In genomic region chr4:115056371-115056920, GRCm38 (mm10) we compare ENCODE assay signal across 8 mouse cellular contexts. TPM values are rescaled to one million over a fixed set of nuclear protein-coding genes. Genes with fewer than 3 reads are reported as not detected.
A peak's percentile ranks its signal among the peaks of the same experiment; 100 is the strongest.
DNase-seq lines count a peak whose midpoint lies in the region; ATAC-seq and TF ChIP-seq lines count a peak whose summit lies in the region.

Gene Tal1, plus strand, starts transcription at chr4:115056426.

- peaks cover 33% of the 10 kb centered on the region; the same call in 1 of the 2 replicates for H3K79me2 ChIP-seq in macrophage (ENCODE audit: inconsistent target)

- WGBS in intestine, embryonic 16.5 days = under 1% methylated on average over 60 of the region's 60 CpGs
- WGBS in macrophage (ENCODE audit: missing documents) = 4% methylated on average over 58 of the region's 60 CpGs

- no peaks in the 10 kb centered on the region for H3K36me3 ChIP-seq in intestine, embryonic 16.5 days (ENCODE audit: control insufficient read depth, insufficient read depth, low read length)
- no peaks in the 10 kb centered on the region for H3K36me3 ChIP-seq in macrophage (ENCODE audit: inconsistent target)

- TF ChIP-seq POLR2A in brain, embryonic 14.5 days (IDR thresholded peaks at IDR 0.05; ENCODE audit: borderline replicate concordance, extremely low read depth, insufficient read depth, insufficient read length, poor library complexity, severe bottlenecking) = no peak

- ATAC-seq in intestine, embryonic 16.5 days = peak; percentile 67

- no peak for TF ChIP-seq CTCF in brain, embryonic 14.5 days (IDR thresholded peaks at IDR 0.05; ENCODE audit: borderline replicate concordance, extremely low read depth, insufficient read depth, insufficient read length)

- no peaks in the 10 kb centered on the region for H3K9me3 ChIP-seq in intestine, embryonic 16.5 days (ENCODE audit: control insufficient read depth, low read length)

- H3K27me3 ChIP-seq in intestine, embryonic 16.5 days (replicated peaks; ENCODE audit: control insufficient read depth, insufficient read depth, low read length) = peaks cover 85% of the 10 kb centered on the region

- peak within 1 kb of the TSS; percentile 24; the same call in 1 of the 2 replicates for H3K27ac ChIP-seq in intestine, embryonic 16.5 days (ENCODE audit: low read length)
- H3K27ac ChIP-seq in macrophage = peak within 1 kb of the TSS; percentile 81

- H3K9ac ChIP-seq in intestine, embryonic 16.5 days (ENCODE audit: low read depth, low read length) = peak within 1 kb of the TSS; percentile 54

- peak within 1 kb of the TSS; percentile 39 for H3K4me3 ChIP-seq in intestine, embryonic 16.5 days (ENCODE audit: low read length)
- peak within 1 kb of the TSS; percentile 70 for H3K4me3 ChIP-seq in macrophage (ENCODE audit: inconsistent target)

- H3K4me2 ChIP-seq in intestine, embryonic 16.5 days (ENCODE audit: low read depth, low read length) = peak within 1 kb of the TSS; percentile 67

- peaks cover 14% of the 10 kb centered on the region for H3K4me1 ChIP-seq in intestine, embryonic 16.5 days (ENCODE audit: control insufficient read depth, insufficient read depth, low read length)

- DNase-seq in adrenal gland, adult 18-20 months (ENCODE audit: low spot score in 2 of 2) = peak; percentile 35 to 51
- DNase-seq in adrenal gland, adult 8-10 months = no peak
- DNase-seq in brain, embryonic 14.5 days (ENCODE audit: low read depth) = peak; percentile 74
- peak; percentile 97 for DNase-seq in heart, adult 11 months
- peak; percentile 54 to 73 for DNase-seq in spleen, postnatal 36 days (ENCODE audit: low spot score in 2 of 2)
- no peak for DNase-seq in ovary, postnatal 10 days (ENCODE audit: low spot score)

RNA-seq across cellular contexts. Expression of gene Tal1, which starts in this region (rescaled TPM):
- total RNA-seq in adrenal gland, adult 18-20 months (2021) = 1 to 10 TPM; 2.5 TPM
- 1 to 10 TPM; 1.9 to 4.0 (median 2.6) TPM for total RNA-seq in adrenal gland, adult 8-10 months (2022)
- 20.7 and 29.7 TPM in 2 replicates for polyA plus RNA-seq in brain, embryonic 14.5 days (2012; rRNA removed)
- 0.38 and 0.70 TPM in 2 replicates for polyA plus RNA-seq in intestine, embryonic 16.5 days (2015; fragmentation: Nextera tagmentation; extraction: Ambion mirVana)
- 10 to 100 TPM in 16 of 26 experiments, 1 to 10 TPM in 10; 3.0 to 32.6 (median 10.5) TPM for total RNA-seq in macrophage (2018; cell fraction: chromatin; rRNA removed)
- 10 to 100 TPM in 1 of 26 experiments, 1 to 10 TPM in 25; 3.0 to 13.7 (median 5.2) TPM for total RNA-seq in macrophage (2018; cell fraction: cytosol; rRNA removed)
- 10 to 100 TPM in 13 of 26 experiments, 1 to 10 TPM in 13; 3.2 to 34.5 (median 10.0) TPM for total RNA-seq in macrophage (2018; cell fraction: nucleus; rRNA removed)
- 3.6 to 11.5 TPM (median 5.3 TPM) in 3 replicates for polyA plus RNA-seq in macrophage (2018)

Comparison
In these comparisons a context has a peak if more than half of its experiments do, and no peak if none do; other contexts are left out.
1. DNase-seq: peak in adrenal gland, adult 18-20 months (2 of 2), brain, embryonic 14.5 days (single experiment), heart, adult 11 months (single experiment) and spleen, postnatal 36 days (2 of 2); none in adrenal gland, adult 8-10 months (single experiment) and ovary, postnatal 10 days (single experiment).
2. Peak in ATAC-seq, H3K4me3 ChIP-seq, H3K27ac ChIP-seq, H3K9ac ChIP-seq and H3K4me2 ChIP-seq in intestine, embryonic 16.5 days; RNA of the gene not detected or under 1 TPM.